Mouse (Mus musculus) frontal cortex, postnatal 10 days (tissue): ENCODE results near the gene Il21.

Experiments
- DNase-seq, 2 experiments: peaks; one replicate each; pipeline ENCODE4 v3.0.0; 2022; ENCODE audit warnings: low spot score in 2 of 2, mixed read lengths in 1 of 2

The Il21 gene

GRCm38 (mm10) chr3:37232586-37233222, at the start of gene Il21:
TSS of gene Il21 (minus strand) at chr3:37232636.
- DNase-seq: no peak

GRCm38 (mm10) chr3:37280871-37281270, 48.4 kb upstream of the Il21 start:
- DNase-seq: no peak

GRCm38 (mm10) chr3:37280221-37280620, 47.8 kb upstream of the Il21 start:
- no peak for DNase-seq

- DNase-seq: no peak
Observed at GRCm38 (mm10) chr3:37274661-37275060, 42.2 kb upstream of the Il21 start.

- no peak for DNase-seq
Observed at GRCm38 (mm10) chr3:37273092-37273491, 40.7 kb upstream of the Il21 start.

GRCm38 (mm10) chr3:37271209-37271608, 38.8 kb upstream of the Il21 start:
- DNase-seq: peak in 1 of 2 experiments; percentile 28

- no peak for DNase-seq
Observed at GRCm38 (mm10) chr3:37269926-37270325, 37.5 kb upstream of the Il21 start.

GRCm38 (mm10) chr3:37268338-37268737, 35.9 kb upstream of the Il21 start:
- no peak for DNase-seq

- DNase-seq: peak; percentile 20 to 47
Observed at GRCm38 (mm10) chr3:37259331-37259999, 27.0 kb upstream of the Il21 start.

- no peak for DNase-seq
Observed at GRCm38 (mm10) chr3:37257776-37258175, 25.3 kb upstream of the Il21 start.

- DNase-seq: no peak
Observed at GRCm38 (mm10) chr3:37250967-37251366, 18.5 kb upstream of the Il21 start.

- DNase-seq: no peak
Observed at GRCm38 (mm10) chr3:37235025-37235424, 2.6 kb upstream of the Il21 start.

GRCm38 (mm10) chr3:37231153-37231552, 1.3 kb downstream of the Il21 start:
- DNase-seq: no peak

- no peak for DNase-seq
Observed at GRCm38 (mm10) chr3:37229082-37229829, 3.2 kb downstream of the Il21 start.

- DNase-seq: no peak
Observed at GRCm38 (mm10) chr3:37225124-37225523, 7.3 kb downstream of the Il21 start.

GRCm38 (mm10) chr3:37219071-37219470, 13.4 kb downstream of the Il21 start:
- peak; percentile 27 to 51 for DNase-seq

- DNase-seq: no peak
Observed at GRCm38 (mm10) chr3:37205226-37205800, 27.1 kb downstream of the Il21 start.

- DNase-seq: no peak
Observed at GRCm38 (mm10) chr3:37204556-37204955, 27.9 kb downstream of the Il21 start.

GRCm38 (mm10) chr3:37203984-37204428, 28.4 kb downstream of the Il21 start:
- peak; percentile 52 to 75 for DNase-seq

- no peak for DNase-seq
Observed at GRCm38 (mm10) chr3:37202856-37203255, 29.6 kb downstream of the Il21 start.

- no peak for DNase-seq
Observed at GRCm38 (mm10) chr3:37201122-37201916, 31.1 kb downstream of the Il21 start.
